Mouse (Mus musculus): ENCODE measurements around the gene 1700074P13Rik.
"Not testable (repeated sequence)": the region's sequence is repeated elsewhere in the genome, so short reads cannot be mapped to it uniquely, and the experiment has no call there.

Gene 1700074P13Rik

GRCm38 (mm10) chr6:40940457-40940856 is at the start of gene 1700074P13Rik:
Gene 1700074P13Rik, minus strand, starts transcription at chr6:40940557.
- no peak for DNase-seq

- not testable (repeated sequence) for DNase-seq
Measured at GRCm38 (mm10) chr6:40964454-40964853, 24.1 kb upstream of the 1700074P13Rik start, which contains the start of gene 1810009J06Rik. Gene 1810009J06Rik, plus strand, starts transcription at chr6:40964754.

GRCm38 (mm10) chr6:40953716-40954115 is 13.4 kb upstream of the 1700074P13Rik start:
- no peak for DNase-seq

GRCm38 (mm10) chr6:40951770-40952169 is 11.4 kb upstream of the 1700074P13Rik start, which contains the start of gene Gm4744:
Gene Gm4744, minus strand, starts transcription at chr6:40951870.
- DNase-seq, result no peak

GRCm38 (mm10) chr6:40919954-40920353 is 20.4 kb downstream of the 1700074P13Rik start:
- no peak for DNase-seq

- no peak for DNase-seq
Measured at GRCm38 (mm10) chr6:40900287-40900686, 40.1 kb downstream of the 1700074P13Rik start, which contains the start of gene Prss58. Gene Prss58, minus strand, starts transcription at chr6:40900387.

- no peak for DNase-seq
Measured at GRCm38 (mm10) chr6:40894716-40895115, 45.6 kb downstream of the 1700074P13Rik start.

GRCm38 (mm10) chr6:40893577-40893976 is 46.8 kb downstream of the 1700074P13Rik start:
- DNase-seq, result peak; percentile 45 to 61

- DNase-seq, result no peak
Measured at GRCm38 (mm10) chr6:40891754-40892153, 48.6 kb downstream of the 1700074P13Rik start.

GRCm38 (mm10) chr6:40890973-40891372 is 49.4 kb downstream of the 1700074P13Rik start:
- DNase-seq, result peak; percentile 6 to 13

GRCm38 (mm10) chr6:40887394-40887793 is 53.0 kb downstream of the 1700074P13Rik start, which contains the start of gene Moxd2:
Gene Moxd2, minus strand, starts transcription at chr6:40887494.
- DNase-seq, result no peak
